Mouse (Mus musculus) CD4-positive naive resting alpha-beta T cell, adult 57 days (primary cell): ENCODE data around the gene Ccna1. TPM values are rescaled to one million over a fixed set of nuclear protein-coding genes. Genes with fewer than 3 reads are reported as not detected.

ENCODE experiments used
- total RNA-seq: library from RNA; stranded (reverse); gene quantifications from one replicate; pipeline ENCODE4 v1.2.4, GENCODE M21; 2023

The Ccna1 gene
- total RNA-seq: not detected

DNA sequence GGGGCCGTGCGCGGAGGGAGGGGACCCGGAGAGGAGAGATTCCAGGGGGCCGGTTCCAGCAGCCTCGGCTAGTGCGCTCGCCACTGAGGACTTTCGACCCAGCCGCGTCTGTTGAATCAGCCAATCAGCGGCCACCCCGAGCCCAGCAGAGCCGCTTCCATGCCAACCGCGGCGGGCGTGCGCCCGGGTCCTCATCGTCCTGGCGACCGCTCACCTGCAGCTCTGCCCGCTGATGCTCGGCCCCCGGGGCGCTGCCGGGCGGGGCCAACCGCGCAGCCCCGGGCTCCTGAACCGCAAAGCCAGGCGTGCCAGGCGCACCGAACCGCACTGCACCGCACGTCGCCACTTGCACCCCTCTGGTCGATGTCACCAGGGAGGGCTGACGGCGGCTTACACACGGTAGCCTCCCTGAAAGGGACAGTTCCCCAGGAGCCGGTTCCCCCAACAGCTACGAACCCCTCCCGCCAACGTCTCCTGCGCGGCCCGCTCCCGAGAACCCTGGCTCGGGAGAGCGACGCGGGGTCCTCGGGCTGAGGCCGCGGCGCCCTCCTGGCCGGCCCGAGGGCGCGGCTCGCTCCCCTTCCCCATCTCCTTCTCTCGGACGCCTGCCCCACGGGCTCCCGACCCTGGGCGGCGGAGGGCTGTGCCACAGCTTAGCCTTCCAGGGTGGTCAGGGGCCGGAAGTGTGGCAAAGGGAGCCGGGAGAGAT, at the start of gene Ccna1:
Gene Ccna1, minus strand, starts transcription at position 464 of the 709 bp plus-strand sequence.

Other genes starting within 250 kb of the Ccna1 start
- gene Rfxap, start 247.7 kb downstream of the Ccna1 start, total RNA-seq: 32.3 TPM
- gene Sertm1, start 139.6 kb downstream of the Ccna1 start, total RNA-seq: not detected
- 20.7 TPM for gene Spg20, start 56.6 kb upstream of the Ccna1 start, total RNA-seq
- 0.33 TPM for gene Ccdc169, start 81.8 kb upstream of the Ccna1 start, total RNA-seq
- not detected for gene Sohlh2, start 126.5 kb upstream of the Ccna1 start, total RNA-seq
- 0.38 TPM for gene Dclk1, start 186.9 kb upstream of the Ccna1 start, total RNA-seq